ENCODE assay signal across 8 mouse cellular contexts in the genomic region with DNA sequence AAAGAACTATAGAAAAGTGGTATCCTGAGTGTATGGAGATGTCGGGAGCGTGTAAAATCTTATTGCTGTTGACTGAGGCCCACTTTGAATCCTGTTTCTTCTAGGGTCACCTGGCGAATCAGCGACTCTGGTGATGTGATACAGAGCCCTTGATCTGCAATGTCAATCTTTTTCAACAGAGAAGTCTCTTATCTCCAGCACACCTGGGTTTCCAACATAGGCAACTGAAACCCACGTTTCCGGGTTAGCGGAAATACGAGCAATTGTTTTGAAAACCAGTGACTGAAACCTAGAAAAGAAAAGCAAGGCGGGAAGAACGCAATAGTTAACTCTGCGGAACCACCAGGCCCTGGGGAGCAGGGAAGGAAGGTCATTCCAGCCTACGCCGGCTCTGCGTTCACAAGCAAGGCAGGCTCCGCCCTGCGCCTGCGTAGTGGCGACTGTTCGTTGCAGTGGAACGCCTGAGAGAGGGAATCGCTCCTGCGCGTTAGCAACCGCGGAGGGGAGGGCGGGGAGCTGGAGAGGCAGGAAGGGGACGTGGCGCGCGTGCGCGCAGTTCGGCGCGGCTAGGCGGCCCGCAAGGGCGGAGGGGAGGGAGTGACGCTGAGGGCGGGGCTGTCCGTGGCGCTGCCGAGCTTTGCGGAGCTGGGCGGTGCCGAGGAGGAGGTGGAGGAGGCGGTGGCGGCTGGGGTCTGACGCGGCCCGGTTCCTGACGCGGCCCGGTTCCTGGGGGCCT. TPM values are rescaled to one million over a fixed set of nuclear protein-coding genes. Genes with fewer than 3 reads are reported as not detected.
A peak's percentile ranks its signal among the peaks of the same experiment; 100 is the strongest.
DNase-seq lines count a peak whose midpoint lies in the region; ATAC-seq lines count a peak whose summit lies in the region.

A gene (plus strand): TSS at position 436 of the 736 bp plus-strand sequence.

- WGBS in hindbrain, embryonic 11.5 days = 1% methylated on average over 40 of the region's 54 CpGs

- H3K4me1 ChIP-seq in hindbrain, embryonic 11.5 days (replicated peaks; ENCODE audit: control insufficient read depth, insufficient read depth, low read length) = no peaks in the 10 kb centered on the region

- H3K27ac ChIP-seq in hindbrain, embryonic 11.5 days (ENCODE audit: low read depth, low read length) = peak within 1 kb of the TSS; percentile 100

- no peaks in the 10 kb centered on the region for H3K36me3 ChIP-seq in hindbrain, embryonic 11.5 days (ENCODE audit: control insufficient read depth, insufficient read depth, low read length)

- peak within 1 kb of the TSS; percentile 44 for H3K4me2 ChIP-seq in hindbrain, embryonic 11.5 days (replicated peaks; ENCODE audit: low read depth, low read length)

- no peaks in the 10 kb centered on the region for H3K27me3 ChIP-seq in hindbrain, embryonic 11.5 days (ENCODE audit: control insufficient read depth, insufficient read depth, low read length)

- H3K9ac ChIP-seq in hindbrain, embryonic 11.5 days (ENCODE audit: low read depth, low read length) = peak within 1 kb of the TSS; percentile 98

- DNase-seq in Muller cell, postnatal 12 days (ENCODE audit: inconsistent ontology term) = peak; percentile 100
- peak; percentile 99 for DNase-seq in cerebellum, adult 9-11 months
- peak; percentile 94 to 97 for DNase-seq in frontal cortex, adult 2 months (ENCODE audit: extremely low spot score in 1 of 2, low spot score in 1 of 2)
- DNase-seq in hindbrain, embryonic 11.5 days (ENCODE audit: low spot score) = peak; percentile 99
- peak; percentile 95 to 97 for DNase-seq in layer of hippocampus, postnatal 10 days (ENCODE audit: low spot score in 2 of 2)
- DNase-seq in lung, postnatal 10 days = peak; percentile 99
- peak; percentile 99 for DNase-seq in ovary, postnatal 36 days (ENCODE audit: low spot score)
- peak; percentile 97 for DNase-seq in thymus, postnatal 25 days

- ATAC-seq in hindbrain, embryonic 11.5 days (ENCODE audit: low FRiP score) = peak; percentile 98

- H3K9me3 ChIP-seq in hindbrain, embryonic 11.5 days (ENCODE audit: control insufficient read depth, low read length) = no peaks in the 10 kb centered on the region

- peak within 1 kb of the TSS; percentile 92 for H3K4me3 ChIP-seq in hindbrain, embryonic 11.5 days (ENCODE audit: low read depth, low read length)

RNA-seq across cellular contexts. Expression of the gene that starts here (rescaled TPM):
- polyA plus RNA-seq in frontal cortex, adult 2 months (2012; rRNA removed) = 254 and 257 TPM in 2 replicates
- 219 and 228 TPM in 2 replicates for polyA plus RNA-seq in hindbrain, embryonic 11.5 days (2014; fragmentation: Nextera tagmentation; extraction: Ambion mirVana)
- 100 to 1,000 TPM; 381 to 382 TPM for total RNA-seq in layer of hippocampus, postnatal 10 days (2021)

Comparison
In these comparisons a context has a peak if more than half of its experiments do, and no peak if none do; other contexts are left out.
1. Peak in every context shown above with its lines: DNase-seq, ATAC-seq, H3K4me3 ChIP-seq and H3K27ac ChIP-seq.